In the genomic region with DNA sequence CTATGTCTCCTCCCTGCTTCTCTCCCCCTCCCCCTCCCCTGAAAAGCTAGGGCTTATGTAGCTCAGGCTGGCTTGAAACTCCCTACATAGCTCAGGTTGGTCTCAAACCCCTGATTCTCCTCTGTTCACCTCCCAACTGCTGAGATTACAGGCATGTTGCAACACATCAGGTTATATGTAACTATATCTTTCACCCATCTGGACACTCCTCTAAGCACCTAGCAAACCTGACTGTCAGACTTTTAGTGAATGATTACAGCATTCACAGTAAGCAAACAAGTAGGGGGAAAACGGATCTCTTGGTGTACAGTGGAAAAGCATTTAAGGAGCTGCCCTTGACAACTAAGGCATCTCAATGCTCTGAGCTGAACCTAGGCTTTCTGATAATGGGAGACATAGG, we compare ENCODE assay signal across 21 mouse cellular contexts.
DNase-seq lines count a peak whose midpoint lies in the region; ATAC-seq and TF ChIP-seq lines count a peak whose summit lies in the region.
"Had no signal": no experiment of that assay in that cellular context is flagged by ENCODE, and none has a peak within 500 bp of the region (broad histone marks: within the 10 kb centered on the region; RNA-seq: fewer than 3 reads in every experiment).

No protein-coding gene starts in this region.

- no peak overlapping the region for H3K9ac ChIP-seq in intestine, embryonic 14.5 days (ENCODE audit: low read length)
- no peak overlapping the region for H3K9ac ChIP-seq in intestine, embryonic 16.5 days (ENCODE audit: low read depth, low read length)
- H3K9ac ChIP-seq in liver, embryonic 13.5 days: no peak overlapping the region
- no peak overlapping the region for H3K9ac ChIP-seq in liver, embryonic 12.5 days
- H3K9ac ChIP-seq in neural tube, embryonic 13.5 days: no peak overlapping the region
- no peak overlapping the region for H3K9ac ChIP-seq in forebrain, postnatal 0 days
- H3K9ac ChIP-seq: embryonic facial prominence, embryonic 15.5 days; heart, embryonic 15.5 days had no signal

- no peak overlapping the region for H3K27ac ChIP-seq in intestine, embryonic 14.5 days (ENCODE audit: low read depth)
- no peak overlapping the region for H3K27ac ChIP-seq in intestine, embryonic 16.5 days (ENCODE audit: low read length)
- H3K27ac ChIP-seq in liver, embryonic 13.5 days: no peak overlapping the region
- H3K27ac ChIP-seq in liver, embryonic 12.5 days: no peak overlapping the region
- H3K27ac ChIP-seq in neural tube, embryonic 13.5 days (replicated peaks): peak overlapping the region; percentile 33; the same call in 1 of the 2 replicates
- H3K27ac ChIP-seq in forebrain, postnatal 0 days (ENCODE audit: low read depth, low read length): no peak overlapping the region
- H3K27ac ChIP-seq: embryonic facial prominence, embryonic 15.5 days; forebrain, embryonic 10.5 days; heart, adult 2 months; heart, embryonic 15.5 days had no signal

- H3K27me3 ChIP-seq in intestine, embryonic 14.5 days (replicated peaks; ENCODE audit: control insufficient read depth, insufficient read depth, low read length): no peaks in the 10 kb centered on the region
- no peaks in the 10 kb centered on the region for H3K27me3 ChIP-seq in intestine, embryonic 16.5 days (replicated peaks; ENCODE audit: control insufficient read depth, insufficient read depth, low read length)
- no peaks in the 10 kb centered on the region for H3K27me3 ChIP-seq in liver, embryonic 13.5 days
- no peaks in the 10 kb centered on the region for H3K27me3 ChIP-seq in liver, embryonic 12.5 days (replicated peaks)
- H3K27me3 ChIP-seq in neural tube, embryonic 13.5 days: peaks cover 10% of the 10 kb centered on the region; the same call in 1 of the 2 replicates
- no peaks in the 10 kb centered on the region for H3K27me3 ChIP-seq in forebrain, postnatal 0 days (ENCODE audit: insufficient read depth, low read length)
- H3K27me3 ChIP-seq: embryonic facial prominence, embryonic 15.5 days; heart, embryonic 15.5 days had no signal

- no peak for ATAC-seq in intestine, embryonic 14.5 days (replicated peaks; ENCODE audit: low FRiP score, low TSS enrichment, low read depth)
- ATAC-seq in intestine, embryonic 16.5 days: no peak
- 0 out of 2 replicates have a peak, but pooled peaks have one; percentile 12 for ATAC-seq in liver, embryonic 13.5 days (ENCODE audit: low read depth)
- ATAC-seq in liver, embryonic 12.5 days: no peak
- no peak for ATAC-seq in neural tube, embryonic 13.5 days (ENCODE audit: low read depth)
- ATAC-seq in forebrain, postnatal 0 days: no peak

- no peak for TF ChIP-seq CTCF in forebrain, postnatal 0 days (IDR thresholded peaks at IDR 0.05; ENCODE audit: low read depth)

- H3K4me3 ChIP-seq in intestine, embryonic 14.5 days (ENCODE audit: low read depth, low read length): no peak overlapping the region
- H3K4me3 ChIP-seq in intestine, embryonic 16.5 days (ENCODE audit: low read length): no peak overlapping the region
- no peak overlapping the region for H3K4me3 ChIP-seq in liver, embryonic 13.5 days (replicated peaks)
- H3K4me3 ChIP-seq in liver, embryonic 12.5 days: no peak overlapping the region
- no peak overlapping the region for H3K4me3 ChIP-seq in neural tube, embryonic 13.5 days
- H3K4me3 ChIP-seq in forebrain, postnatal 0 days (ENCODE audit: low read depth, low read length): no peak overlapping the region
- H3K4me3 ChIP-seq: embryonic facial prominence, embryonic 15.5 days; erythroblast, embryonic 14.5 days; forebrain, embryonic 10.5 days; heart, adult 2 months; heart, embryonic 15.5 days; hindbrain, embryonic 10.5 days had no signal

- no peaks in the 10 kb centered on the region for H3K9me3 ChIP-seq in intestine, embryonic 14.5 days (ENCODE audit: control insufficient read depth, low read length)
- no peaks in the 10 kb centered on the region for H3K9me3 ChIP-seq in intestine, embryonic 16.5 days (ENCODE audit: control insufficient read depth, low read length)
- H3K9me3 ChIP-seq in liver, embryonic 13.5 days (replicated peaks): no peaks in the 10 kb centered on the region
- H3K9me3 ChIP-seq in liver, embryonic 12.5 days (replicated peaks): no peaks in the 10 kb centered on the region
- H3K9me3 ChIP-seq in neural tube, embryonic 13.5 days: no peaks in the 10 kb centered on the region
- no peaks in the 10 kb centered on the region for H3K9me3 ChIP-seq in forebrain, postnatal 0 days (ENCODE audit: low read length)
- H3K9me3 ChIP-seq: embryonic facial prominence, embryonic 15.5 days; forebrain, embryonic 10.5 days; heart, embryonic 15.5 days; hindbrain, embryonic 10.5 days had no signal

- 33% methylated on average over 1 of the region's 1 CpGs for WGBS in intestine, embryonic 14.5 days
- 44% methylated on average over 1 of the region's 1 CpGs for WGBS in intestine, embryonic 16.5 days
- 47% methylated on average over 1 of the region's 1 CpGs for whole genome bisulfite sequencing in liver, embryonic 13.5 days (ENCODE audit: insufficient replicate concordance)
- WGBS in liver, embryonic 12.5 days (ENCODE audit: insufficient replicate concordance): 46% methylated on average over 1 of the region's 1 CpGs
- WGBS in neural tube, embryonic 13.5 days: 41% methylated on average over 1 of the region's 1 CpGs
- 54% methylated on average over 1 of the region's 1 CpGs for WGBS in forebrain, postnatal 0 days

- no peaks in the 10 kb centered on the region for H3K36me3 ChIP-seq in intestine, embryonic 14.5 days (ENCODE audit: control insufficient read depth, insufficient read depth, low read length)
- H3K36me3 ChIP-seq in intestine, embryonic 16.5 days (ENCODE audit: control insufficient read depth, insufficient read depth, low read length): no peaks in the 10 kb centered on the region
- H3K36me3 ChIP-seq in liver, embryonic 13.5 days: no peaks in the 10 kb centered on the region
- H3K36me3 ChIP-seq in liver, embryonic 12.5 days: no peaks in the 10 kb centered on the region
- H3K36me3 ChIP-seq in neural tube, embryonic 13.5 days: no peaks in the 10 kb centered on the region
- no peaks in the 10 kb centered on the region for H3K36me3 ChIP-seq in forebrain, postnatal 0 days (ENCODE audit: insufficient read depth)
- H3K36me3 ChIP-seq: embryonic facial prominence, embryonic 15.5 days; heart, embryonic 15.5 days had no signal

- peak; percentile 43 for DNase-seq in intestine, embryonic 14.5 days (ENCODE audit: low spot score)
- no peak for DNase-seq in liver, embryonic 13.5 days
- no peak for DNase-seq in neural tube, embryonic 10.5 days (ENCODE audit: extremely low spot score, low spot score)
- DNase-seq in forebrain, postnatal 0 days: no peak
- DNase-seq: adrenal gland, postnatal 10 days; cerebellum, adult 11 months; cerebellum, adult 8-10 months; cerebellum, postnatal 14 days; embryo, embryonic 11 days; gastrocnemius, postnatal 10 days; heart, adult 2 months; heart, postnatal 14 days had no signal

- H3K4me2 ChIP-seq in intestine, embryonic 14.5 days (ENCODE audit: low read length): no peak overlapping the region
- H3K4me2 ChIP-seq in intestine, embryonic 16.5 days (ENCODE audit: low read depth, low read length): no peak overlapping the region
- H3K4me2 ChIP-seq in liver, embryonic 13.5 days: no peak overlapping the region
- no peak overlapping the region for H3K4me2 ChIP-seq in liver, embryonic 12.5 days
- no peak overlapping the region for H3K4me2 ChIP-seq in neural tube, embryonic 13.5 days
- H3K4me2 ChIP-seq in forebrain, postnatal 0 days (ENCODE audit: low read depth): no peak overlapping the region
- H3K4me2 ChIP-seq: embryonic facial prominence, embryonic 15.5 days; heart, embryonic 11.5 days; heart, embryonic 15.5 days had no signal

- peaks cover 3% of the 10 kb centered on the region; the same call in 1 of the 2 replicates for H3K4me1 ChIP-seq in intestine, embryonic 14.5 days (replicated peaks; ENCODE audit: control insufficient read depth, insufficient read depth, low read length)
- H3K4me1 ChIP-seq in intestine, embryonic 16.5 days (ENCODE audit: control insufficient read depth, insufficient read depth, low read length): no peaks in the 10 kb centered on the region
- no peaks in the 10 kb centered on the region for H3K4me1 ChIP-seq in liver, embryonic 13.5 days (replicated peaks)
- H3K4me1 ChIP-seq in liver, embryonic 12.5 days: no peaks in the 10 kb centered on the region
- H3K4me1 ChIP-seq in neural tube, embryonic 13.5 days (replicated peaks): peaks cover 32% of the 10 kb centered on the region
- no peaks in the 10 kb centered on the region for H3K4me1 ChIP-seq in forebrain, postnatal 0 days (ENCODE audit: insufficient read depth)
